Mouse (Mus musculus): ENCODE data around the gene BC048403. TPM values are rescaled to one million over a fixed set of nuclear protein-coding genes. Genes with fewer than 3 reads are reported as not detected.

Gene BC048403
- total RNA-seq, 1 experiment from 2014 or later = 4.8 TPM

Other genes with a start within 250 kb of the BC048403 start
- 44.6 and 73.4 TPM in 2 replicates for gene Tbk1, start 153.2 kb upstream of the BC048403 start, total RNA-seq (2017)
- 88.8 and 127 TPM in 2 replicates for gene Xpot, start 113.6 kb upstream of the BC048403 start, total RNA-seq (2017)
- 0.05 TPM in 1 of 2 replicates, not detected in the other for gene D930020B18Rik, start 98.3 kb upstream of the BC048403 start, total RNA-seq (2017)